Mouse (Mus musculus) ovary, adult 18-20 months (tissue): Measurements from ENCODE around the gene Rae1.
A peak's percentile ranks its signal among the peaks of the same experiment; 100 is the strongest.

Experiments
- DNase-seq: peaks from one replicate; pipeline ENCODE4 v3.0.0; 2022; ENCODE audit warnings: low spot score, mixed read lengths

The Rae1 gene

DNA sequence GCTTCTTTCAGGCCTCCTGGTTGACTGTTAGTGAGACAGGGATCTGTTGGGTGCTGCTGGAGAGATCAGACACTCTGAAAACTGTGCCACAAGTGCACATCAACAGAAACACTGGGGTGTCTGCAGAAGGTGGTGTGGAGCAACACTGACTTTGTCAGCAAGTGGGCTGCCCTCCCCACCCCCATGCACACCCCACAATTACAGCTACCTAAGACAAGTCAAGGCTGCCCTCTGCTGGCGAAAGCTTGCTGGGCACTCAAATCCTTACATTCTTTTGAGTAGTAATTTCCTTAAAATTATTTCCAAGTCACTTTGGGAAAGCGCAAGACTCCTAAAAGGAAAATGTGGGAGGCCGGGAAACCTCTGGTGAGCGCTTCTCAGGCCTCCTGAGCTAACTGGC, 3.7 kb upstream of the Rae1 start:
- DNase-seq, result no peak

DNA sequence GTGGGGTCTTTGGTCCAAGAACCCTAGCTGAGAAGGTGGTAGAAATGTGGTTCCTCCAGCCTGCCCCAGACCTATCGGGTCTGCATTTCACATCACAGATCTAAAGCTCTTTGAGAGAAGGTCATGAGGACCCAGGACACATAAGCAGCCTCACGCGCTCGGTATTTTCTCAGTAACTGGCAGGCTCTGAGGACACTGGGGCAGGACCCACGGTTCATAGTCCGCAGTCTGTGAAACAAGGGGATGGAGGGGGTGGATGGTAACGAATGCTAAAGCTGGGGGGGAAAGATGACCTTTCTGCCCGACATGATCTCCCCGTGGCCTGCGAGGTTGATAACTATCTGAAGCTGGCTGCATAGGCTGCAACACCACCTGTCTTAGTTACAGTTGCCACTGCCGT, 2.2 kb upstream of the Rae1 start:
- no peak for DNase-seq

DNA sequence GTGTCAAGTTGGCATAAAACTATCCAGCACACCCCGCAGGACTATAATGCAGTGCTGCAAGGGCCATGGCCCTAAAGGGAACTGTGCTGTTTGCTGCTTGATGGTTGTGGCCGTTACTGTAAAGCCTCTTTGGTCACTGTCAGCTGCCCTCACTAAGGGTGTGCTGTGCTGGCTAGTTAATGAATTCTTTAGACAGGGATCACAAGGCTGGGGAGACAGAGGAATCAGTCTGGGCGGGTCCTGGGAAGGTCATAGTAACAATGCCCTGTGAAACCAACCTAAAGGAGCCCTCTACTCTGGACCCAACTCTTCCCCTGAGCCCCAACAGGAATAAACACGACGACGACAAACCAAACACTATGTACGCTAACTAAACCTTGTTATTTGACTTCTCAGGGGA, 1.4 kb upstream of the Rae1 start:
- no peak for DNase-seq

- DNase-seq, result peak; percentile 69
These were observed 352 bp downstream of the Rae1 start for GRCm38 (mm10) chr2:173000285-173000652.

GRCm38 (mm10) chr2:173000921-173001320, 1.0 kb downstream of the Rae1 start:
- DNase-seq, result no peak

DNA sequence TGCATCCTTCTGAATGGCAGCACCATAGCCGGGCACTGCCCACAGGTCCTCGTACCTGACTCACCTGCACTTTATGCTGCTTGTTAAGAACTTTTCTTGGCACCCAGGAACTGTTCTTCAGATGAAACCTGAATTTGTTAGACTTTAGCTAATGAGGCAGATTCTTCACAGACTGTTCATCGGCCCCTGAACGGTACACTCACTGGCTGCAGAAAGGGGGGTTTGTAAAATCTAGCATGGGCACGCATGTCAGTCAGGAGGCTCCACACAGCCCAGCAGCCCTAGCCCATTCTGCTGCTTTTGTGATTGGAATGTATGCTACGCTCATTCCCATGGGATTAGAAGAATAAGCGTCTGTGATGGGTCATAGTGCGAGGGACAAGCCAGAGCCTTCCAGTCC, 3.8 kb downstream of the Rae1 start:
- no peak for DNase-seq

DNA sequence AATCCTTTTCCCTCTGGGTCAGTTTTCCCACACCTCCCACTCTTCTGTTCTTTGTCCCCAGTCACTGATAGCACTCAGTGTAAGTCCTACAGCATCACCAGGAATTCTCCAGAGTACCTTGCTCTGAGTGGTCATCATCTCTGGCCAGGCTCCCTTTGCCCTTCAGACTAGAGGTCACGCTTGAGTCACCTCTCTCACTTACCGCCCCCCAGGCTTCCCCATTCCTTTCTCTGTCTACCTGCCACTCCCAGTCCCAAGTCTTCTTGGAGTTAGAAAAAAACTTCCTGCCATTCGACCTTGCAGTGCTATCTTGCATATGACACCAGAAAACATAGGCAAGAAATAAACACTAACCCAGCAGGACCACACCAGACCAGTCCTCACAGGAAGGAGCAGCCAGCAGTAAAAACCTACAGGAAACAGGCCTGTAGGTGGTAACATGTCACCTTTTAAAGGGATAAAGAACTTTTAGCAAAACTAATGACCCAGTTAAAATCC, 10.4 kb downstream of the Rae1 start:
- no peak for DNase-seq

GRCm38 (mm10) chr2:173011440-173011839, 11.5 kb downstream of the Rae1 start:
- no peak for DNase-seq

GRCm38 (mm10) chr2:173014741-173015287, 14.9 kb downstream of the Rae1 start:
- DNase-seq, result no peak

DNA sequence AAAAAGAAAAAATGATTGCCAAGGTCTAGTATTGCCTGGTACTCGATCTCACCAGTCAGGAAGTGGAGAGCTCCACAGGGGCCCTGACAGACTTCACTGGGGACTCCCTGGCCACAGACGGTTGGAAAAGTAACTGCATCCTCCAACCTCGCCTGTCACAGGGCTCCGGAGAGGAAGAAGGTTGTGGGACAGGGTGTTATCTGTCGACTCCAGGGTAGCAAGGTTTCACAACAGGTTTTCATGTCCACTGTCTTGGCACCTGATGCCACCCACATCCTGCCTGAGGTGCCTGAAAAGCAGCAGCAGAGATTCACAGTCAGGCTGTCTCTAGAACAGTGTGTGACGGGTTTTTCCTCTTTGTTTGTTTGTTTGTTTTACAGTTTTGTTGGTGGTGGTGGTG, 18.0 kb downstream of the Rae1 start:
- DNase-seq, result no peak

DNA sequence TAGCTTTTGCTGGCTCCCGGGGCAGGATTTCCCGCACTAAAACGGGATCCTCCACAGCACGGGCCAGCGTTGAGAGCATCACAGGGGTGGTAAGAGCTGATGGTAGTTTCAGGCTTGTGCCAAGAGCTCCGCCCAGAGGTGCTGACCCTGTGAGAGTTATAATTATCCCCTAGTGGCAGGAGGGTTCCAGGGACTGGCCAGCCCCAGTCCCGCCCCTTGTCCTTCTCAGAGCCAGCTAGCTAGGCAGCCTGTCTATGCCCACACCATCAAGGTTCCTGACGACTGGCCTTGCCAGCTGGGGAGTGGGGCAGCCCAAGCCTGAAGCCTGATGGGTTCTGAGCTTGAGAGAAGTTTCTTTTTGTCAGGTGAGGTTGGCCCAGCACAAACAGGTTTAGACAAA, 18.7 kb downstream of the Rae1 start:
- DNase-seq, result peak; percentile 83

GRCm38 (mm10) chr2:173019322-173019721, 19.4 kb downstream of the Rae1 start:
- DNase-seq, result no peak

GRCm38 (mm10) chr2:173019790-173020189, 19.9 kb downstream of the Rae1 start:
- DNase-seq, result peak; percentile 88

DNA sequence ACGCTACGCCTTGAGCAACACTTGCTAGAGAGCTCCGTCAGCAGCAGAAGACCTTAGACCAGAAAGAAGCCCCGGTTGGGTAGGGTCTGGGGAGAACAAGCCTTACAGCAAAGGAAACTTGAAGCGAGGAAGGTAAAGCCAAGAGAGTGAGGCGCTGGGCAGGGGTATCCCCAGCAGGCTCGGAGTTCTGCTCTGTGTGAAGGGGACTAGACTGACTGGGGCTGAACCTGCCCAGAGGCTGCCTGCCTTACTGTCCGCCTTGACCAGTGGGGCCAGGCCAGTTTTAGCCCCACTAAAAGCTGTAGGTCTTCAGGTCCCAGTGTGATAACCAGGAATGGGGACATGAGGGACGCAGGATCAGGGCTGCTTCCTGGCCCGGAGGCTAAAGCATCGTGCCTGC, 20.5 kb downstream of the Rae1 start, which contains the start of gene Rbm38:
TSS of gene Rbm38 (plus strand) at position 69 of the 400 bp plus-strand sequence.
- DNase-seq, result no peak

DNA sequence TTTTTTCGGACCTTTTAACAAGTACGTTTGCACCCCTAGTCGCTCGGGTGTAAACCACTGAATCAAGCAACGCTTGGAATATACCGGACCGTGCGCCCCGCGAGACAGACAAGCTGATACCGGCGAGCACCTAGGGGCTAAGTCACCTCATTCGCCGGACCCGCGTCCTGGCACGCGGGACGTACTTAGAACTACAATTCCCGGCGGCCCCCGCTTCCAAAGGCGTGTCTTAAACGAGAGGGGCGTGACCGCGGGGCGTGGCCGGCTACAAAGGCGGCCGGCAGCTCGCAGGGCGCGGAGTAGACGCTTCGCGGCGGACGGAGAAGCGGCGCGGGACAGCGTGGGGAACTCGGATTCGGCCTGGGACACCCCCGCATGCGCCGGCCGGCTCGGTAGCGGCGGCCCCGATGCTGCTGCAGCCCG, 21.7 kb downstream of the Rae1 start:
- peak; percentile 85 for DNase-seq

GRCm38 (mm10) chr2:173022056-173022681, 22.3 kb downstream of the Rae1 start:
- no peak for DNase-seq

GRCm38 (mm10) chr2:173022813-173023212, 22.9 kb downstream of the Rae1 start:
- DNase-seq, result no peak

- no peak for DNase-seq
These were observed 23.5 kb downstream of the Rae1 start for GRCm38 (mm10) chr2:173023371-173023851.

- DNase-seq, result no peak
These were observed 24.0 kb downstream of the Rae1 start for GRCm38 (mm10) chr2:173023966-173024365.

GRCm38 (mm10) chr2:173024392-173024791, 24.5 kb downstream of the Rae1 start:
- DNase-seq, result no peak

GRCm38 (mm10) chr2:173024938-173025337, 25.0 kb downstream of the Rae1 start:
- DNase-seq, result peak; percentile 54

- no peak for DNase-seq
These were observed 26.4 kb downstream of the Rae1 start for GRCm38 (mm10) chr2:173026286-173026685.

GRCm38 (mm10) chr2:173026688-173027131, 26.8 kb downstream of the Rae1 start:
- DNase-seq, result no peak
